Mouse (Mus musculus) adrenal gland, adult 2 months (tissue): ENCODE results near the gene Cdh22. TPM values are rescaled to one million over a fixed set of nuclear protein-coding genes. Genes with fewer than 3 reads are reported as not detected.

ENCODE experiments used
- DNase-seq: peaks from one replicate; pipeline ENCODE4 v3.0.0; 2021
- long read RNA-seq: library from polyadenylated mRNA; stranded (forward); transcript quantifications from one replicate; pipeline ENCODE4 v2.0.0, GENCODE M21; 2021
- polyA plus RNA-seq: library from polyadenylated mRNA; depleted of rRNA; stranded (reverse); fragments of >200 nt; gene quantifications from 2 replicates; pipeline ENCODE4 v1.2.3, GENCODE M21; 2012; rRNA removed
- total RNA-seq, 2 experiments: library from RNA; stranded (reverse); gene quantifications; 2 replicates each; pipeline ENCODE4 v1.2.3; 2021

The Cdh22 gene
- 1 to 10 TPM in 1 of 2 experiments, under 1 TPM in 1; 0.89 to 1.8 TPM for total RNA-seq
- 1.5 and 6.1 TPM in 2 replicates for polyA plus RNA-seq
- long read RNA-seq, transcript Cdh22-201 (12 exons, 3,702 nt): major isoform, 5 of 7 reads
- long read RNA-seq, partial matches to known transcripts: 0 of 7 reads
- long read RNA-seq, other reads (novel, unspliced or antisense): 2 of 7 reads

DNA sequence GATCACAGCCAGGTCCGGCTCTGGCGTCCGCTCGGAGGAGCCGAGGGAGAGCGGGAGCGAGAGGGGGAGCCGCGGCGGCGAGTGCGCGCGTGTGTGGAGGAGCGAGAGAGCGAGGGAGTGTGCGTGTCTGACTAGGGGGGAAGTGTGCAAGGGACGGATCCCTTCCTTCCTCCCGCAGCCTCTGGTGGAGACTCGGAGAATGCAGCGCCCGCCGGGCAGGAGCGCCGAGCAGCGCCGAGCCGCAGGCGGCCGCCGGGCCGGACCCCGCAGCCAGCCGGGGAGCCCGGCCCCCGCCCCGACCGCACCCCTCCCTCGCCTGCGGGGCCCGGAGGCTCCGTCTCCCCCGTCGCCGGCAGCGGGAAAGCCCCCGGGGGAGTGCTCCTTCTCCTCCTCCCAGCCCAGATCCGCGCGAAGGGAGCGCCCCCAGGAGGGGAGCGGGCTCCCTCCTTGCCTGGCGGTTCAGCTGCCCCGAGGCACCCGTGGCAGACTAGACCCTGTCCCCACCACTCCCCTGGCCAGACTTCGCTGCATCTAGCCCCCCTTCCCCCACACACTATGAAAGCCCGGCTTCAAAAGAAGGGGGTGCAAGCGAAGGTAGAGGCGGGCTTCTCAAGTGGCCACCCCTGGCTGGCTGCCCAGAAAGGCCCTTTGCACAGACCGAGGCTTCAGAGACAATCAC is at the start of gene Cdh22:
TSS of gene Cdh22 (minus strand) at position 241 of the 679 bp plus-strand sequence.
- DNase-seq: peak; percentile 76

DNA sequence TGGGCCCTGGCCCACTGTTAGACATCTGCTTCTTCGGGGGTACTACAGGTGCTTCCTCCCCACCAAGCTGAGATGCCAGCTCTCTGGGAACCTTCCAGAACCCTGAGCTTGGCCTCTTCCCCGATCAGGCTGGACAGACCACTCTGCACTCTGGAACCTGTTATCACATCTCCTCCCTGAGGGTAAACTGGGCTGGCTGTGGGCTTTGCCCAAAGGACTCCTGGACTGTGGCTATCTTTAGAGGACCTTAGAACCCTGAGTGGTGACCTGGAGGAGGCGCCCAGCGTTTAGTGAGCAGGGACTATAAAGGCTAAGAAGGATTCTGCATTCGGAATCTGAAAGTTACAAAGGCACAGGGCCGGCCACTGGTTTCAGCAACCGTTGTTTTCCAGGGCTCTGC is 49.7 kb upstream of the Cdh22 start:
- no peak for DNase-seq

DNA sequence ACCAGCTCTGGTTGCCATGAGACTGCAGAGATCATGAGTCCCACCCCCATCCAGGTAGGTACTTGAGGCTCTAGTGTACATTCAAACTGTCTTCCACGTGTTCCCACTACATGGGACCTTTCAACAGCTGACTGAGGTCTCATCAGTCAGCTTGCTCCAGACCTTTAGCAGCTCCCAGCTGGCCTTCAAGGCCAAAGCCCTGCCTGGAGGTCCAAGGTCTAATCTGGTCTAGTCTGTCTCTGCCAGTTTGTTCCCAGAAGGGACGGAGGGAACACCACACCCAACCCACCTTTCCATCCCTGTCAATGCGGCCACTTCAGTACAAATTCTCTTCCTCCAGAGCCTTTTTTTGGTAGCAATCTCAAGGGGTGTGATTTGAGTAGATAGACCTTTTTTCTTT is 49.0 kb upstream of the Cdh22 start:
- DNase-seq: peak; percentile 64

DNA sequence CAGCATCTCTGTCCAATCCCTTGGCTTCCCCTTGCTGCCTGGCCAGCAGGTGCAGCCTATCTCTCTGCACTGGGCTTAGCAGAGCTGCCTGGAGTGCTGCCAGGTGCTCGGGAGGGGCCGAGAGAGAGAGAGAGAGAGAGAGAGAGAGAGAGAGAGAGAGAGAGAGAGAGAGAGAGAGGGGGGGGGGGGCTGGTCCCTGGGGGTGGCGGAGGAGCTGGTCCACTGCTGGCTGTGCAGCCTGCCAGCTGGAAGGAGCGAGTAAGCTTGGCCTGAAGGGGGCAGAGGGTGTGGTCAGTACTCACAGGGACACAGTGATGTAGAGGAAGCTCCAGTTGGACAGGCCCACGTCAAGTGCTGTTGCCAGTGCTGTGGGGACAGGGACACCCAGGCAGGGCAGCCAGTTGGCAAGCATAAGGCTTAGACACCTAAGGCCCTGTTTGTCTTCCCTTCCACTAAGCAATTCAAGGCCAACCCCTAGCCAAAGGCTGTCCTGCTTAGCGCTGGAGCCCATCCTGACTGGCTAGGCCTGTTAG is 47.2 kb upstream of the Cdh22 start:
- no peak for DNase-seq

DNA sequence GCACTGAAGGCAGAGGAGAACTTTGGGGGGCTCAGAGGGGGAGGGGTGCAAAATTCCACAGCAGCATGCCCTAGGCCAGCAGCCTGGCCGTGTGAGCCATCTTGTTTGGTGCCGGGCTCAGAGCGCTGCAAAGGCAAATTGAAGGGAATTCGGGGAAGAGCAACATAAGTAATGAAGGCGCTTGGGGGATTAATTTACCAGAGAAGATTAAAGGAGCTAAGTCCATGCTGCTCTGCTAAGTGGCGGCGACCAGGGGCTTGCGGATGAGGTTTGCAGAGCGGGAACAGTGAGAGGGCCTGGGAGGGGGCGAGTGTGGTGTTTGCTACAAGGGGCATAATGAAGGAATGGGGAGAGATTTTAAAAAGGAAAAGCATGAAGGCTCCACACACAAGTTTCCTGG is 44.7 kb upstream of the Cdh22 start:
- DNase-seq: no peak

DNA sequence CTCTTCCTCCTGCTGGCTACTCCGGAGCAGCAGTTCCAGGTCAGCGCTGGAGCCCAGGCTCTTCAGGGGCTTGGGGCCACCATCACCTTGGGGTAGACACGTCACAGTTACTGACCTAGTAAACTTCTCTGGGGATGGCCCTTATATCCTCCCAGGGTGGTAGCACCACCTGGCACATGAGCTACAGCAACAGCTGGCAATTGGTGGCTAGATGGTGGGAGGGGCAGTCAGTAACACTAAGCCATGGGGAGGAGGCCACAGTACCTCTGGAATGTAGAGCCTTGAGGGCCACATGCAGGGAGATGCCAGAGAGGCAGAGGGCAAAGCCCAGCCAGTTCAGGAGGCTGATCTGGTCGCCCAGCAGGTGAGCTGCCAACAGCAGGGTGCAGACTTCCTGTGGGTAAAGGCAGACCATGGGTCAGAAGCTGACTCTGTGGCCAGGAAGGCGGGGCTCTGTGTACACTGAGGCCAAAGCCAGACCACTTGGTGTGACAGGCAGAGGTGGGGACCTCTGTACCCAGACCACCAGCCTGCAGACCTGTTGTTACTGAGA is 42.6 kb upstream of the Cdh22 start:
- no peak for DNase-seq

DNA sequence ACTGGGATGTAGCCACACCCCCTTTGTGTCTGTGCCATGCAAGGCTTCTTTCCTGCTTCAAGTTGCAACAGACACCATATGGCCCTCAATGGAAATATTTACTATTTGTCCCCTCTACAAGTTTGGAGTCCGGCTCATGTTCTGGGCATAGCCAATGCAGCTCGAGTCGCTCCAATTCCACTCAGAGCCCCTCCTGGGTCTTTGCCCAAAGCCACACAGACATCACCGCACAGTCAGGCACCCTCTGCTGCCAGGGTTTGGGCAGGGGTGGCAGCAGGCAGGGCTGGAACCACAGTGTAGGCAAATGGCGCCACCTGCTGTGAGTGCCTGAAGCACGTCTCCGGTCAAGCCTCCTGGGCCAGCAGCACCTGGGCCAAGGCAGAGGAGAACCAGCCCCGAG is 41.2 kb upstream of the Cdh22 start:
- DNase-seq: peak; percentile 76

DNA sequence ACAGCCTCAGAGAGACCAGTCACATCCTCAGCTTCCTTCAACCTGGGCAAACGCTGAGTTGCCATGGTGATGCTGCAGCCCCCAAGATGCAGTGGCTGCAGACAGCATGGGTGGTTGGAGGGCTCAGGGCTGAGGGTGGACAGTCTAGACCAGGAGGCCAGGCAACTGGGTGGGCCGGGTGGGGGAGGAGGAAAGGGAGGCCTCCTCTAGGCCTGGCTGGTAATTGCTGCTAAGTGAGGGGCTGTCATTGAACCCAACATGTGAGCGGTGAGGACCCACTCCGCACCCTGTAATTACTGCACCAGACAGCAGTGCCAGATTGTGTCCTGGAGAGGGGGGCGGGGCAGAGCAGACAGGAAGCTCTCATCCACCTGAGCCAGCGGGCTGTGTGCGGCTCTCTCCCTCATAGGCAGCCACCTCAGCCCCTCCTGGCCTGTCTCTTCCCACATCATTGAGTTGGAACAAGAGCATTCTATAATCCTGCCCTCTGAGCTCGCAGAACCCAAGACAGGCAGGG is 40.5 kb upstream of the Cdh22 start:
- DNase-seq: no peak

DNA sequence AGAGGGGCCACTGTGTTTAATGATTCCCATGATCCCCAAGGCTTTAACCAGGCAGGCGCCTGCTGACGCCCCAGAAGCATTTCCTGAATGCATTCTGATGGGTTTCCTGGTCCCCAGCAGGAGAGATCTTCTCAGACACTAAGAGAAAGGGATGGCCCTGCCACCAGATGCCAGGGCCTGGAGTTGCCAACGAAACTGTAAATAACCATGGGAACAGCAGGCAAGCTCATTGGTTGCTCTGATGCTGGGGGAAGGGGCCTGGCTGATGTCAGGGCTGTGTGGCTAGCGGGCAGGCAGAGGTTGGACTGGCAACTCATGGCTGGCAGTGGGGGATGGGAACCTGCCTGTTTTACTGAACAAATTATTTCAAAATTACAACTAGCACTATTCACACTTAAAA is 38.9 kb upstream of the Cdh22 start:
- no peak for DNase-seq

DNA sequence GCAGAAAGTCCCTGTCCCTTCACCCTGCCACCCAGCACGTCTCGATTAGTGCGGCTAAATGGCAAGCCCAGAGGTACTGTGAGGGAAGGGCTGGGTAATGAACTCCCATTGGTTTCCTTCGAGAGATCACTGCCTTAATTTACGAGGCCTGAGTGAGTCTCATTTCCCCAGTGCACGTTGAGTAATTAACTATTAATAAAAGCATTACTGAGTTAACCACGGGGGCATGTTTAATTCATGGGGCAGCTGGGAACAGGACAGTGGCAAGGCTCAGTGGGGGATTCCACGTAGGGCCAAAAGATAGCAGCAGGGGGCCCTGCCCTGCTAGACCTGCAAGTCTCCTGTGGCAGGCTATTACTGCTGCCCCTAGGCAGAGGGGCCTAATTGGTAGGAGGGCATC is 36.7 kb upstream of the Cdh22 start:
- DNase-seq: no peak

DNA sequence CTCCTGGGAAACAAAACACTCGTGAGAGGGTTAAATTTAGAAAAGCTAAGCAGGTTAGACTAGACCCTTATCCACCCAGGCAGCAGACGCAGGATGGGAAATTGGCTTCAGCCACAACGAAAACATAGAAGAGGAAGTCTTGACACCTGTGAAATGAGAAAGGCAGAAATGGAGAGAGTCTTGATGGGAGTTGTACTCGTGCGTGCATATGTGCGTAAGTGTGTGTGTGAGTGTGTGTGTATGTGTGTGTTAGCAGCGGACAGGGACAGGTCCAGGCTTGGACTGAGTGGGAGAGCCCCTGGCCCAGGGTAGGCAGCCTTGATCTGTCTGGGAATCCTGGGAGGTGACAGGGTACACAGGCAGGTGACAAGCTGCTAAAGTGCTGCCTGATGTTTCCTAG is 36.2 kb upstream of the Cdh22 start:
- DNase-seq: no peak

DNA sequence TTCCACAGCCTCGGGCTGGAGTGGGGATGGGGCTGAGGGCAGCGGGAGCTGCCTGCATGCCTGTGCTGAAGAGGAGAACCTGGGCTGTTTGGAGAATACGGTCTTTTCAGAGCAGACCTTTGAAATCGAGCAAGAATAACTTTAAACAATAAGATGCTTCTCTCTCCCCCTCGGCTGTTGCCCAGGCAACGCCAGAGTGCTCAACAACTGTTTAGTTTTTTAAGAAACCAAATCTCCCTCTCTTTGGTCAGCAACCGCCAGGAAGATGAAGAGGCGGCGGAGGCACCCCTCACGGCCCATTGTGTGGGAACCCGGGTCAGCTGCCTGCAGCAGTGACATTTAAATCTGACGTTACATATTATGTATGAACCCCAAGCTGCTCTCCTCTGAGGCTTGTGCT is 32.1 kb upstream of the Cdh22 start:
- no peak for DNase-seq

DNA sequence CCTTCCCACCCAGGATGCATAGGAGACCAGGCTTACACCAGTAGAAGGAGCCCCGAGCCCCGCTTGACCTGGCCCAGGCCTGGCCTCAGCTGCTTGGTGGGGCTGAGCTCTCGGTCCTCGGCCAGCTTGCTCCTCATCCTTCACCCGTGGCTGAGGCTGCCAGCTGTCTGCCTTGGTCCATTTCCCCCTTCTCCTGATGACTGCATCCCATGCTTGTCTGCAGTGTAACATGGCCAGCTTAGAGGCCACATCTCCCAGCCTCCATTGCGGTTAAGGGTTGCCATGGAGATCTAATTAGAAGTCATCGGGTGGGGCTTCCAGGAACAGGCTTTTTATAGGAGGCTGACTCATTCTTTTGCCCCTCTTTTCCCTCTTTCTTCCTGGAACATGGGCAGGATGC is 29.2 kb upstream of the Cdh22 start:
- DNase-seq: no peak

DNA sequence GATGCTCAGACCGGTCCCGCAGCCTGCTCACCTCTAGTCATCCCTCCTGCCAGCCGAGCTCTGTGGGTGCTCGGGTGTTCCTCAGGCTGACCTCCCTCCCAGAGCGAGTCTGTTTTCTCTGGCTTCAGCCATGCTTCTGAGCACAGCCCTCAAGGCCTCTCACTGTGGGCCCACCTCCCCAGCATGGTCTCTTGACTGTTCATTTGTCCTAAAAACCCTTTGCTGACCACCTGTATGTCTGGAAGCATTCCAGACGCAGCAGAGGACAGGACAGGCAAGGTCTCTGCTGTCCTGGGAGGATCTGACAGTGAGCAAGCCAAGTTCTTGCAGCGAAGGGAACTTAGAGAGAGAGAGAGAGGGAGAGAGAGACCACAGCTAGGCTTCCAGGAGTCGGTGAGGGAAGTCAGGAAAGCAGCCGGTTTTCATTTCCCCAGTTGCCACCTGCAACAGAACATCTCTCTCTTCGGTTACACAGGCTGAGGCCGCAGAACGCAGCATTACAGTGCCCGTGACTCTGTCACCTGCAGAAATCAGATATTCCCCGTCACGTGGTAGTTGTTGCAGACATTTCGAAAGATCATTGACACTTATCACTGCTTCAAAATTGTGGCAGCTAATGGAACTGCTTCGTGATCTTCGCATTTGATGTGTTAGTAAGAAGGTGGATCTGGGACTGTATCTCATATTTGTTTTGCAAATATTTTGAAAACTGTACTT is 27.8 kb upstream of the Cdh22 start:
- DNase-seq: no peak

DNA sequence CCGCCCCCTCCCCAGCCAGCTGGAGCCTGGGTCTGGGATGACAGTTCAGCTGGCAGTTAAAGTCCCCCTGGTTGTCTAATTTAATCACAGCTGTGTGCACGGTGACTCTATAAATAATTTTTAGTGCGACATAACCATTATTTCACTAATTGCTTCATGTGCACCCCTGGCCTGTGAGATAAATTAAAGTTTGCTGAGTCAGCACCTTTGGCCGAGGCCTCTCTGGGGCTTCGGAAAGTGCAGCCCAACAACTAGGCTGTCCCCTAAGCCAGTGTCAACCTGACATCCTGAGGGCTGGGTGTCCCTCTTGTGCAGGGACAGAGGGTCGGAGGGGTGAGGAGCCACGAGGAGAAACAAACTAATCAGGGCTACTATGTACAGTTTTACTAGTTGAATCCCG is 25.2 kb upstream of the Cdh22 start:
- DNase-seq: no peak

DNA sequence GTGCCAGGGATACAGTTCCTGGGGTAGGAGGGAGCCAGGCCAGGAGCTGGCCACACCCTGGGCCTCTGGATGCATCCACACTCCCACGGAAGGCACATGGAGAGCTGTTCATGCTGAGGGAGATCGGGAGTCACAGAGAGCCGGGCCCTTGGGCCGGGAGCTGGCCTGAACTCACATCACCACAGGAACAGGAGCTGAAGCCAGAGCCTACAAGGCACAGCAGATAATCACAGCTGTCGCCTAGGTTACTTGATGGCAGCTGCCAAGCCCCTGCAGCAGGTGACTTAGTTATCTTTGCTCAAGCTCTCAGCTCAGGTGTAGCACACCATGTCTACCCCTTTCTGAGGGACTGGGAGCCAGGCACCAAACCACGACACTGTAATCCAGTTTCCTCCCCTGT is 23.7 kb upstream of the Cdh22 start:
- no peak for DNase-seq

DNA sequence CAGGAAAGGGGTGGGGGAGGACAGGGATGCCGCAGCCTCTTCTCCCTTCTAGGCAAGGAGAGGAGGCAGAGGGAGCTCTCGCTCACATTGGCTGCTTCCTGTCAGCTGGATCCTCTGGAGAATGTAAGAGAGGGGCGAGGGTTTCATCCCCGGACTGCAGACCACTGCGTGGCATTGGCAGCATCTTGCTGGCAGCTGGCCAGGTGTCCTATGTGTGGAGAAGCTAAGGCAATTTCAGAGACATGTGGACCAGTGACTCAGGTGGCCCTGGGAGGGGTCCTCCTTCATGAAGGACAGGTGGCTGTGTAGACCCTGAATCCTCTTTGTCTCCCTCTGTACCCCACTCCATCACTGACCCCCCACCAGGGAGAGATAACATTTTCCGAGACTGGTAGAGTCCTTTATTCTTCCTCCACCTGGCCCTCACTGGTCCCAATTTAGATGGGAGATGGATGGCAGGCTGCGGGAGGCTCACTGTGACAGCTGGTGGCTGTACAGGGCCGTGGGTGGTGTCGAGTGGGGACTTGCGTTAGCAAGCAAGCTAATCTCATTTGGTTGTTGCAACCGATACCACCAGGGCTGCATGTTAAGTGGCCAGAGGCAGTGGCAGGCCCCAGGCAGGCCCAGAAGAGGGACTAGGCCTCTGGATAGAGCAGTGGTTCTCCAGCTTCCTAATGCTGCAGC is 22.6 kb upstream of the Cdh22 start:
- DNase-seq: peak; percentile 21

DNA sequence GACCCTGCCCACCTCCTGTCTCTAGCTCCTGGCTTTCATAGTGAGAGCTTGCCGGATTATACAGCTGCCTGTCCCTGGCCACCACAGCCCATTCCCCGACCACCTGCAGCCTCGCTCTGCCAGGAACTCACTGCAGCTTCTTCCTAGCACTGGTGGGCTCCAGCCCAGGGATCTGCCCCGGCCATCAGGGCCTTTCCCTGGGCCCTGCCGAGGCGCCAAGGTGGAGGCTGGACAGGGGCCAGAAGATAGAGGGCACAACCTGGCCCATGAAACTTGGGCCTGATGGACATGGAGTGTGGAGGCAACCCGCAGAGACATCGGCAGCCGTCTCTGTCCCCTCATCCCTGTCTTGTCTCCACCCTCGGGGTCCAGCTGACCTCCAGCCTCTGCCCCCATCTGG is 21.6 kb upstream of the Cdh22 start:
- DNase-seq: no peak

DNA sequence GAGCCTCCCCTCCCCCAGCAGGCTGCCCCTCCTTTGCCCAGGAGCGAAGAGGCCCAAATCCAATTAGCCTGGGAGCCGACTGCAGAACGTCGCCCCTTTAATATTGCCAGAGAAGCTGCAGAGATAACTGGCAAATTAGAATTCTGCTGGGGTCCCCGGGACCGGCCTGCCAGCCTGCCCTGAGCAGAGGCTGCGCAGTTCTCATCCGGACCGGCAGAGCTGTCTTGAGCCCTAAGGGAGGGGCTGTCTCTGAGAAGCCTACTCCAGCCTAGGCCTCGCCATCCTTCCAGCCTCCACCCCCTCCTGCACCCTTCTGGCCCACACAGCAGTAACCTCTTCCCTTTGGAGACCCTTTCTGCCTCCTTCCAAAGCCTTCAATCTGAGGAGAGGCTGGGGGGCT is 19.2 kb upstream of the Cdh22 start:
- no peak for DNase-seq

DNA sequence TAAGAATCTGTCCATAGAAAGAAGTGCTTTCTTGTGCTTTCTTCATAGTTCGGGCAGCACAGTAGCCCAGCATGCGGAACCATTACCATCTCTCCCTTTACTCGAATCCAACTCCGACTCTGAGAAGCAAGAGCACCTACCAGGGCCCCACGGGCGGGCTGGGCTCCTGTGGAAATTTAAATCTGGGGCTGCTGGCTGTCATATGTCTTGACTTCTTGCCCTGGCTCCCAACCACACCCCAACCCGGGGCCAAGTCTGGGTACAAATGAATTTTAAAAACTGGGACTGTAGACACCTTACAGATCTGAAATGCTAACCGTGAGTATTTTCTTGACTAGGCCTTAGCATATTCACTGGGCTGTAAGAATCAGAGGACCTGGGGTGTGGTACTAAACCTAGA is 18.6 kb upstream of the Cdh22 start:
- no peak for DNase-seq

DNA sequence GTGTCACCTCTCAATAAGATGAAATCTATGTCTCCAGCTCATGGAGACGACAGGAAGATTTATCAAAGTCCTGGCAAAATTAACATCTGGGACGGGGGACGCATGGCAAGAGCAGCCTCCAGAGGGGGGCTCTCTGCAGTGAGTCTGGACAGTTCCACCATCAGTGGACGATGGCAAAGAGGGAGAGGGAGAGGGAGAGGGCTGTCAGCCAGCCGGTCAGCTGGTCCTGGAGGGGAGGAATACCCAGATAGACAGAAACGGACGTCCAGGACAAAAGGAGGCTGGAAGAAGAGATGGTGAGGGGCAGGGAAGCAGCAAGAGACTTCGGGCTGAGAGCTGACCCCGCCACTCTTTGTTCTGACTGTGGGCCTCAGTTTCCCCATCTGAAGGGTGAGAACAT is 18.1 kb upstream of the Cdh22 start:
- no peak for DNase-seq

DNA sequence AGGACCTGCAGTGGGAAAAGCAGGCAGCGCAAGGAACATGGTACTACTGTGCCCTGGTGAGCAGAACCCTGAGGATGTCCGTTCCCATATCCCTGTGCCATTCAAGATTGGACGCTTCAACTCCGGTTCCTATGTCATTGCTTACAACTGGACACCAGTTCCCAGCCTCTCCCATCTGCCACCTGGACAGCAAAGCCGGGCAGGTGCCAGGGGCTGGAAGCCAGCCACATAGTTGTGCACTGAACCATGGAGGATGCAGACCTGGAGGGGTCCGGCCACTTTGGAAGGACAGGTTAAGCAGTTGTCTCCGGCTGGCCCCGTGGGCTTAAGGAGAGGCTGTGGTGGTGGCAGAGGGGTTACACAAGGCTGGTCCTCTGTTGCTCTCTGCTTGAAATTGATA is 17.7 kb upstream of the Cdh22 start:
- DNase-seq: no peak
